ENCODE assay signal across 30 mouse cellular contexts in genomic region chr9:106373973-106374372, GRCm38 (mm10). TPM values are rescaled to one million over a fixed set of nuclear protein-coding genes. Genes with fewer than 3 reads are reported as not detected.
DNase-seq lines count a peak whose midpoint lies in the region; ATAC-seq and TF ChIP-seq lines count a peak whose summit lies in the region.
"Had no signal": no experiment of that assay in that cellular context is flagged by ENCODE, and none has a peak within 500 bp of the region (broad histone marks: within the 10 kb centered on the region; RNA-seq: fewer than 3 reads in every experiment).

No protein-coding gene starts in this region.

- peak; percentile 62 for DNase-seq in gastrocnemius, adult 2 months
- no peak for DNase-seq in gastrocnemius, postnatal 25 days
- no peak for DNase-seq in layer of hippocampus, adult 2 months (ENCODE audit: low spot score in 2 of 2)
- DNase-seq in layer of hippocampus, adult 11-12 months (ENCODE audit: low spot score): no peak
- DNase-seq: adrenal gland, postnatal 25 days; cerebellum, adult 2 months; embryo, embryonic 11 days; forebrain, postnatal 0 days; gastrocnemius, postnatal 14 days; heart, postnatal 4 days; kidney, adult 18-20 months; kidney, postnatal 36 days; layer of hippocampus, postnatal 36 days; lung, adult 18-20 months; lung, postnatal 4 days; right cerebral cortex, postnatal 4 days; thymus, postnatal 4 days had no signal

- 81% methylated on average over 7 of the region's 7 CpGs for WGBS in embryonic facial prominence, embryonic 13.5 days
- WGBS in limb, embryonic 13.5 days: 82% methylated on average over 7 of the region's 7 CpGs
- 91% methylated on average over 7 of the region's 7 CpGs for WGBS in kidney, embryonic 14.5 days

- intact Hi-C loops in gastrocnemius, adult 2 months (cut with DNase I): no loop called here

- no peaks in the 10 kb centered on the region for H3K9me3 ChIP-seq in embryonic facial prominence, embryonic 13.5 days
- H3K9me3 ChIP-seq in limb, embryonic 13.5 days: no peaks in the 10 kb centered on the region
- H3K9me3 ChIP-seq in kidney, embryonic 14.5 days (ENCODE audit: control insufficient read depth, low read length): no peaks in the 10 kb centered on the region
- H3K9me3 ChIP-seq: embryonic facial prominence, embryonic 15.5 days; forebrain, embryonic 12.5 days; hindbrain, embryonic 13.5 days; limb, embryonic 12.5 days; liver, embryonic 12.5 days; megakaryocyte, embryonic 14.5 days; midbrain, embryonic 12.5 days; neural tube, embryonic 13.5 days had no signal

- no peaks in the 10 kb centered on the region for H3K27me3 ChIP-seq in embryonic facial prominence, embryonic 13.5 days
- H3K27me3 ChIP-seq in limb, embryonic 13.5 days: no peaks in the 10 kb centered on the region
- H3K27me3 ChIP-seq in kidney, embryonic 14.5 days (ENCODE audit: control insufficient read depth, insufficient read depth, low read length): no peaks in the 10 kb centered on the region
- H3K27me3 ChIP-seq: embryonic facial prominence, embryonic 15.5 days; forebrain, embryonic 12.5 days; hindbrain, embryonic 13.5 days; limb, embryonic 12.5 days; midbrain, embryonic 12.5 days; neural tube, embryonic 13.5 days had no signal

- H3K9ac ChIP-seq in embryonic facial prominence, embryonic 13.5 days: peak overlapping the region; percentile 51; the same call in 1 of the 2 replicates
- 0 out of 2 replicates have a peak overlapping the region, but pooled peaks have one; percentile 36 for H3K9ac ChIP-seq in limb, embryonic 13.5 days
- no peak overlapping the region for H3K9ac ChIP-seq in kidney, embryonic 14.5 days (ENCODE audit: low read depth, low read length)
- H3K9ac ChIP-seq: embryonic facial prominence, embryonic 15.5 days; forebrain, embryonic 12.5 days; forebrain, postnatal 0 days; hindbrain, embryonic 13.5 days; limb, embryonic 12.5 days; liver, embryonic 12.5 days; midbrain, embryonic 12.5 days; neural tube, embryonic 13.5 days had no signal

- H3K4me2 ChIP-seq in embryonic facial prominence, embryonic 13.5 days: no peak overlapping the region; the same call in 1 of the 2 replicates
- H3K4me2 ChIP-seq in limb, embryonic 13.5 days (replicated peaks): no peak overlapping the region
- no peak overlapping the region for H3K4me2 ChIP-seq in kidney, embryonic 14.5 days (replicated peaks; ENCODE audit: low read depth, low read length)
- H3K4me2 ChIP-seq: embryonic facial prominence, embryonic 15.5 days; forebrain, embryonic 12.5 days; hindbrain, embryonic 13.5 days; limb, embryonic 12.5 days; liver, embryonic 12.5 days; midbrain, embryonic 12.5 days; neural tube, embryonic 13.5 days had no signal

- H3K36me3 ChIP-seq in embryonic facial prominence, embryonic 13.5 days: peaks cover 73% of the 10 kb centered on the region
- peaks cover 79% of the 10 kb centered on the region for H3K36me3 ChIP-seq in limb, embryonic 13.5 days
- H3K36me3 ChIP-seq in kidney, embryonic 14.5 days (ENCODE audit: control insufficient read depth, insufficient read depth, low read length): peaks cover 56% of the 10 kb centered on the region

- ATAC-seq in embryonic facial prominence, embryonic 13.5 days (ENCODE audit: insufficient number of reproducible peaks, insufficient read depth, low FRiP score, low TSS enrichment, low read depth): no peak
- no peak for ATAC-seq in limb, embryonic 13.5 days (ENCODE audit: low FRiP score, low read depth)
- no peak for ATAC-seq in kidney, embryonic 14.5 days (ENCODE audit: low FRiP score, low TSS enrichment)
- ATAC-seq: CD4-positive, CD25-positive, alpha-beta regulatory T cell, adult 4 months; forebrain, postnatal 0 days; liver, embryonic 12.5 days; lung, postnatal 0 days had no signal

- peak overlapping the region; percentile 96 for H3K4me3 ChIP-seq in gastrocnemius, adult 2 months
- peak overlapping the region; percentile 20 for H3K4me3 ChIP-seq in layer of hippocampus, adult 2 months
- H3K4me3 ChIP-seq in embryonic facial prominence, embryonic 13.5 days: no peak overlapping the region
- H3K4me3 ChIP-seq in limb, embryonic 13.5 days: no peak overlapping the region
- no peak overlapping the region for H3K4me3 ChIP-seq in kidney, embryonic 14.5 days (ENCODE audit: low read length)
- H3K4me3 ChIP-seq: embryonic facial prominence, embryonic 15.5 days; forebrain, embryonic 12.5 days; hindbrain, embryonic 13.5 days; limb, embryonic 12.5 days; liver, embryonic 12.5 days; megakaryocyte, embryonic 14.5 days; midbrain, embryonic 12.5 days; neural tube, embryonic 13.5 days had no signal

- H3K4me1 ChIP-seq in embryonic facial prominence, embryonic 13.5 days: peaks cover 62% of the 10 kb centered on the region
- peaks cover 67% of the 10 kb centered on the region for H3K4me1 ChIP-seq in limb, embryonic 13.5 days
- peaks cover 32% of the 10 kb centered on the region for H3K4me1 ChIP-seq in kidney, embryonic 14.5 days (ENCODE audit: control insufficient read depth, insufficient read depth, low read length)

- no peak for TF ChIP-seq CTCF in gastrocnemius, adult 2 months (IDR thresholded peaks at IDR 0.05)
- no peak for TF ChIP-seq CTCF in layer of hippocampus, adult 2 months (conservative IDR thresholded peaks at IDR 0.05)

- peak overlapping the region; percentile 98 for H3K27ac ChIP-seq in gastrocnemius, adult 2 months
- peak overlapping the region; percentile 46 for H3K27ac ChIP-seq in layer of hippocampus, adult 2 months
- no peak overlapping the region for H3K27ac ChIP-seq in embryonic facial prominence, embryonic 13.5 days
- H3K27ac ChIP-seq in limb, embryonic 13.5 days: no peak overlapping the region
- no peak overlapping the region for H3K27ac ChIP-seq in kidney, embryonic 14.5 days (ENCODE audit: low read depth, low read length)
- H3K27ac ChIP-seq: embryonic facial prominence, embryonic 15.5 days; forebrain, embryonic 12.5 days; hindbrain, embryonic 13.5 days; limb, embryonic 12.5 days; liver, embryonic 12.5 days; midbrain, embryonic 12.5 days; neural tube, embryonic 13.5 days had no signal

RNA-seq across cellular contexts. Expression of gene Dusp7, which starts 5.5 kb away (rescaled TPM):
- total RNA-seq in gastrocnemius, adult 2 months (2021): 10 to 100 TPM; 26.6 to 34.6 TPM
- total RNA-seq in gastrocnemius, postnatal 25 days (2021): 10 to 100 TPM; 13.8 to 31.7 TPM
- 10 to 100 TPM; 81.7 to 93.2 TPM for total RNA-seq in layer of hippocampus, adult 2 months (2021)
- polyA plus RNA-seq in embryonic facial prominence, embryonic 13.5 days (2015; fragmentation: Nextera tagmentation; extraction: Ambion mirVana): 40.3 and 40.6 TPM in 2 replicates
- polyA plus RNA-seq in limb, embryonic 13.5 days (2015; fragmentation: Nextera tagmentation; extraction: Ambion mirVana): 40.5 and 41.1 TPM in 2 replicates
- 25.5 and 26.3 TPM in 2 replicates for polyA plus RNA-seq in kidney, embryonic 14.5 days (2014; fragmentation: Nextera tagmentation; extraction: Ambion mirVana)

RNA-seq across cellular contexts. Expression of gene Rpl29, which starts 55.3 kb away (rescaled TPM):
- 100 to 1,000 TPM; 253 to 301 TPM for total RNA-seq in gastrocnemius, adult 2 months (2021)
- total RNA-seq in gastrocnemius, postnatal 25 days (2021): 100 to 1,000 TPM; 243 to 260 TPM
- total RNA-seq in layer of hippocampus, adult 2 months (2021): 100 to 1,000 TPM; 260 to 265 TPM
- polyA plus RNA-seq in embryonic facial prominence, embryonic 13.5 days (2015; fragmentation: Nextera tagmentation; extraction: Ambion mirVana): 841 and 1,083 TPM in 2 replicates
- 876 and 951 TPM in 2 replicates for polyA plus RNA-seq in limb, embryonic 13.5 days (2015; fragmentation: Nextera tagmentation; extraction: Ambion mirVana)
- polyA plus RNA-seq in kidney, embryonic 14.5 days (2014; fragmentation: Nextera tagmentation; extraction: Ambion mirVana): 1,370 and 1,590 TPM in 2 replicates

Comparison
In these comparisons a context has a peak if more than half of its experiments do, and no peak if none do; other contexts are left out.
1. H3K27ac ChIP-seq: peak in gastrocnemius, adult 2 months (single experiment) and layer of hippocampus, adult 2 months (single experiment); none in embryonic facial prominence, embryonic 13.5 days (single experiment), limb, embryonic 13.5 days (single experiment) and kidney, embryonic 14.5 days (single experiment).
2. H3K4me3 ChIP-seq: peak in gastrocnemius, adult 2 months (single experiment) and layer of hippocampus, adult 2 months (single experiment); none in embryonic facial prominence, embryonic 13.5 days (single experiment), limb, embryonic 13.5 days (single experiment) and kidney, embryonic 14.5 days (single experiment).